Comparison of ENCODE assay signal across 8 mouse cellular contexts in genomic region chr9:114933037-114933722, GRCm38 (mm10). TPM values are rescaled to one million over a fixed set of nuclear protein-coding genes. Genes with fewer than 3 reads are reported as not detected.
DNase-seq lines count a peak whose midpoint lies in the region; ATAC-seq and TF ChIP-seq lines count a peak whose summit lies in the region.

No protein-coding gene starts in this region.

- TF ChIP-seq POLR2A in kidney, adult 2 months (IDR thresholded peaks at IDR 0.05; ENCODE audit: low read depth, low read length): no peak
- no peak for TF ChIP-seq POLR2A in embryonic fibroblast, embryonic 13.5 days (IDR thresholded peaks at IDR 0.05; ENCODE audit: low read depth, low read length)
- TF ChIP-seq POLR2A in olfactory bulb, adult 2 months (IDR thresholded peaks at IDR 0.05; ENCODE audit: insufficient read depth, low read depth, low read length): no peak

- peak overlapping the region; percentile 80 for H3K4me3 ChIP-seq in kidney, adult 2 months (ENCODE audit: insufficient read depth, low read depth, low read length)
- H3K4me3 ChIP-seq in G1E (ENCODE audit: low read depth, low read length): peak overlapping the region; percentile 80
- peak overlapping the region; percentile 60 for H3K4me3 ChIP-seq in embryonic fibroblast, embryonic 13.5 days (ENCODE audit: insufficient read depth, low read length)
- peak overlapping the region; percentile 77 for H3K4me3 ChIP-seq in limb, embryonic 15.5 days
- H3K4me3 ChIP-seq in olfactory bulb, adult 2 months (ENCODE audit: insufficient read depth, low read depth, low read length): peak overlapping the region; percentile 80

- peak overlapping the region; percentile 74 for H3K27ac ChIP-seq in kidney, adult 2 months (ENCODE audit: insufficient read depth, low read depth, low read length)
- peak overlapping the region; percentile 12; the same call in 1 of the 2 replicates for H3K27ac ChIP-seq in embryonic fibroblast, embryonic 13.5 days (ENCODE audit: insufficient read depth, low read length)
- peak overlapping the region; percentile 75 for H3K27ac ChIP-seq in limb, embryonic 15.5 days
- no peak overlapping the region for H3K27ac ChIP-seq in olfactory bulb, adult 2 months (ENCODE audit: insufficient read depth, low read depth, low read length)

- peak overlapping the region; percentile 96 for H3K4me2 ChIP-seq in limb, embryonic 15.5 days

- H3K9me3 ChIP-seq in G1E (replicated peaks): peaks cover 26% of the 10 kb centered on the region
- H3K9me3 ChIP-seq in limb, embryonic 15.5 days: no peaks in the 10 kb centered on the region

- H3K27me3 ChIP-seq in kidney, adult 2 months (replicated peaks; ENCODE audit: control insufficient read depth, insufficient read depth, low read length): no peaks in the 10 kb centered on the region
- no peaks in the 10 kb centered on the region for H3K27me3 ChIP-seq in G1E (ENCODE audit: insufficient read depth, low read length)
- no peaks in the 10 kb centered on the region for H3K27me3 ChIP-seq in limb, embryonic 15.5 days

- H3K36me3 ChIP-seq in kidney, adult 2 months (ENCODE audit: control insufficient read depth, insufficient read depth, low read length): no peaks in the 10 kb centered on the region
- H3K36me3 ChIP-seq in G1E (replicated peaks): no peaks in the 10 kb centered on the region
- no peaks in the 10 kb centered on the region for H3K36me3 ChIP-seq in limb, embryonic 15.5 days

- peak; percentile 11; the same call in 1 of the 2 replicates for ATAC-seq in G1E (ENCODE audit: extremely low read depth, insufficient number of reproducible peaks, low FRiP score, poor library complexity, severe bottlenecking)
- ATAC-seq in limb, embryonic 15.5 days (ENCODE audit: insufficient number of reproducible peaks, low FRiP score, low TSS enrichment, low read depth): no peak; the same call in 1 of the 2 replicates

- H3K4me1 ChIP-seq in kidney, adult 2 months (ENCODE audit: control insufficient read depth, insufficient read depth, low read length): peaks cover 11% of the 10 kb centered on the region; the same call in 1 of the 2 replicates
- H3K4me1 ChIP-seq in G1E (ENCODE audit: insufficient read depth, low read depth, low read length): peaks cover 18% of the 10 kb centered on the region
- no peaks in the 10 kb centered on the region for H3K4me1 ChIP-seq in embryonic fibroblast, embryonic 13.5 days (ENCODE audit: control insufficient read depth, insufficient read depth, low read length)
- H3K4me1 ChIP-seq in limb, embryonic 15.5 days: peaks cover 16% of the 10 kb centered on the region
- H3K4me1 ChIP-seq in olfactory bulb, adult 2 months (ENCODE audit: control insufficient read depth, insufficient read depth, low read length): peaks cover 14% of the 10 kb centered on the region

- no peak for TF ChIP-seq CTCF in kidney, adult 2 months (conservative IDR thresholded peaks at IDR 0.05; ENCODE audit: insufficient read depth, insufficient read length, low read depth, low read length)
- no peak for TF ChIP-seq CTCF in G1E (IDR thresholded peaks at IDR 0.05; ENCODE audit: low read depth, low read length)
- no peak for TF ChIP-seq CTCF in embryonic fibroblast, embryonic 13.5 days (IDR thresholded peaks at IDR 0.05; ENCODE audit: borderline replicate concordance, insufficient read depth, low read length)
- no peak for TF ChIP-seq CTCF in olfactory bulb, adult 2 months (IDR thresholded peaks at IDR 0.05; ENCODE audit: insufficient read depth, low read depth, low read length)

- no peak for DNase-seq in kidney, adult 2 months
- no peak for DNase-seq in kidney, postnatal 14 days
- peak; percentile 38 for DNase-seq in G1E (ENCODE audit: low spot score)
- no peak for DNase-seq in adrenal gland, postnatal 4 days (ENCODE audit: low spot score in 2 of 2)
- no peak for DNase-seq in gastrocnemius, adult 18-20 months (ENCODE audit: low spot score)

- H3K9ac ChIP-seq in limb, embryonic 15.5 days: peak overlapping the region; percentile 63

- 1% methylated on average over 50 of the region's 50 CpGs for WGBS in kidney, adult 2 months
- under 1% methylated on average over 50 of the region's 50 CpGs for WGBS in limb, embryonic 15.5 days
- under 1% methylated on average over 50 of the region's 50 CpGs for WGBS in olfactory bulb, adult 2 months

RNA-seq across cellular contexts. Expression of gene Gpd1l, which starts 0.6 kb away (rescaled TPM):
- 28.2 and 31.3 TPM in 2 replicates for polyA plus RNA-seq in kidney, adult 2 months (2012; rRNA removed)
- total RNA-seq in G1E (2014; fragmentation: Nextera tagmentation) (5.7 and 6.2 TPM in 2 replicates), G1E (2017) (7.6 and 8.4 TPM in 2 replicates)
- polyA plus RNA-seq in G1E (2012): 3.4 and 3.6 TPM in 2 replicates
- polyA plus RNA-seq in embryonic fibroblast, embryonic 13.5 days (2011; ENCODE audit: insufficient read length, low read depth, missing spikeins): 8.1 and 8.9 TPM in 2 replicates
- 10.8 and 12.5 TPM in 2 replicates for polyA plus RNA-seq in limb, embryonic 15.5 days (2015; fragmentation: Nextera tagmentation; extraction: Ambion mirVana)
- not detected in 2 replicates for polyA plus RNA-seq in olfactory bulb, adult 2 months (2012; ENCODE audit: insufficient read depth, insufficient read length, low replicate concordance, missing spikeins)
- total RNA-seq in adrenal gland, postnatal 4 days (2021): 10 to 100 TPM; 27.1 to 32.9 TPM
- total RNA-seq in gastrocnemius, adult 18-20 months (2021): 10 to 100 TPM; 19.0 to 19.2 TPM

RNA-seq across cellular contexts. Expression of gene Osbpl10, which starts 45.2 kb away (rescaled TPM):
- 7.0 and 7.3 TPM in 2 replicates for polyA plus RNA-seq in kidney, adult 2 months (2012; rRNA removed)
- total RNA-seq in G1E (2014; fragmentation: Nextera tagmentation) (not detected in 2 replicates), G1E (2017) (0.05 TPM in 1 of 2 replicates, not detected in the other)
- polyA plus RNA-seq in G1E (2012): not detected in 2 replicates
- polyA plus RNA-seq in embryonic fibroblast, embryonic 13.5 days (2011; ENCODE audit: insufficient read length, low read depth, missing spikeins): 1.6 and 3.1 TPM in 2 replicates
- polyA plus RNA-seq in limb, embryonic 15.5 days (2015; fragmentation: Nextera tagmentation; extraction: Ambion mirVana): 2.4 and 2.5 TPM in 2 replicates
- polyA plus RNA-seq in olfactory bulb, adult 2 months (2012; ENCODE audit: insufficient read depth, insufficient read length, low replicate concordance, missing spikeins): not detected in 2 replicates
- total RNA-seq in adrenal gland, postnatal 4 days (2021): 10 to 100 TPM; 14.9 to 15.5 TPM
- 1 to 10 TPM; 3.1 to 4.1 TPM for total RNA-seq in gastrocnemius, adult 18-20 months (2021)

RNA-seq across cellular contexts. Expression of gene Rps27rt, which starts 49.4 kb away (rescaled TPM):
- polyA plus RNA-seq in kidney, adult 2 months (2012; rRNA removed): 24.4 and 49.4 TPM in 2 replicates
- total RNA-seq in G1E (2014; fragmentation: Nextera tagmentation) (104 and 105 TPM in 2 replicates), G1E (2017) (140 and 163 TPM in 2 replicates)
- polyA plus RNA-seq in G1E (2012): 3.0 and 3.8 TPM in 2 replicates
- polyA plus RNA-seq in embryonic fibroblast, embryonic 13.5 days (2011; ENCODE audit: insufficient read length, low read depth, missing spikeins): 1,990 and 2,799 TPM in 2 replicates
- 316 and 461 TPM in 2 replicates for polyA plus RNA-seq in limb, embryonic 15.5 days (2015; fragmentation: Nextera tagmentation; extraction: Ambion mirVana)
- not detected in 2 replicates for polyA plus RNA-seq in olfactory bulb, adult 2 months (2012; ENCODE audit: insufficient read depth, insufficient read length, low replicate concordance, missing spikeins)
- 100 to 1,000 TPM; 126 to 158 TPM for total RNA-seq in adrenal gland, postnatal 4 days (2021)
- 10 to 100 TPM; 16.1 to 23.6 TPM for total RNA-seq in gastrocnemius, adult 18-20 months (2021)
